Mouse (Mus musculus) heart, adult 8-10 months (tissue): ENCODE measurements around the gene Nsun4. TPM values are rescaled to one million over a fixed set of nuclear protein-coding genes. Genes with fewer than 3 reads are reported as not detected.

ENCODE experiments used
- DNase-seq: peaks from one replicate; pipeline ENCODE4 v3.0.0; 2022; ENCODE audit warnings: low spot score
- total RNA-seq, 4 experiments: library from RNA; stranded (reverse); gene quantifications; 2 replicates each; pipeline ENCODE4 v1.2.4; 2022

Gene Nsun4
- total RNA-seq, result 10 to 100 TPM; 30.3 to 34.5 (median 32.7) TPM

DNA sequence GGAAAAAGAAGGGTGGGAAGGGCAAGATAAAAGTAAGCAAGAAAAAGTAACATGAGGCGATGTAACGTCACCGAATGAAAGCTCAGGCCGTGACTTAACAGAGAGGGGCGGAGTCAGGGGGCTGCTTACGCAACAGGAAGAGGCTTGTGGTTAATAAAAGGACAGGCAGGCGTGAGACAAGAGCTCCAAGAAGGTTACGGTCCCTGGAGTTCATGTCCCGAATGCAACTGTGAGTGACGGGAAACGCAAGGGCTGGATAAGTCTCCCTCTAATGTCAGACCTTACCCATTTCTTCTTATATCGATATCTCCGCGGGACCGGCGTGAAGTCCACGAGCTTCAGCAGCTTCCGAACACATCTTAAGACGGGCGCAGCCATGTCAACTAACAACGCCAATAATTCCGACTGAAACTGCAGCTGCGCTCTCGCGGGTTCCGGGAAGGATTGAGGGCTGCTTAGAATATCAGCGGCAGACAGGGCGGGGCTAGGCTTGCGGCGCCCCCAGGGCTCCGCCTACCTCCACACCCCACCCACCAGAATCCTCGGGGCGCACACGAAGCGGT lies at the start of gene Nsun4:
TSS of gene Nsun4 (minus strand) at position 478 of the 563 bp plus-strand sequence.
- DNase-seq, result peak; percentile 91

- DNase-seq, result no peak
Measured at GRCm38 (mm10) chr4:116100959-116101358, 47.3 kb upstream of the Nsun4 start.

DNA sequence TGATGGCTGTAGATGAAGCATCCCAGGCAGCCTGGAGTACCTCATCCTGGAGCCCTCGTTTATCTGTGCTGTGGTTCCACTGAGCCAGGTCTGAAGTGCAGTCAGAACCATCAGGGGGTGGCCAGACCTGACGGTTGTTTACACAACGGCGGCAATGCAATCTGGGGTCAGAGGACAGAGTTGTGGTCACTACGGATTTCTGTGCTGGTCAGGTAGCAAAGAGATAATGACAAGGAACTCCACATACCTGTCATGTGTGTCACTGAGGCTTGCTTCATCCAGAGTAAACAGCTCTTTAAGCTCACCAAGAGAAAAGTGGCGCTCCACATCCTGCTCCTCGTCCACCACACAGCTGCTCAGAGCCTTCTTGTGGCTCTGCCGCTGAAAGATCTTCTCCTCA lies 43.5 kb upstream of the Nsun4 start:
- no peak for DNase-seq

- no peak for DNase-seq
Measured at GRCm38 (mm10) chr4:116096291-116096690, 42.6 kb upstream of the Nsun4 start.

GRCm38 (mm10) chr4:116088510-116089249 lies 35.0 kb upstream of the Nsun4 start:
- DNase-seq, result no peak

DNA sequence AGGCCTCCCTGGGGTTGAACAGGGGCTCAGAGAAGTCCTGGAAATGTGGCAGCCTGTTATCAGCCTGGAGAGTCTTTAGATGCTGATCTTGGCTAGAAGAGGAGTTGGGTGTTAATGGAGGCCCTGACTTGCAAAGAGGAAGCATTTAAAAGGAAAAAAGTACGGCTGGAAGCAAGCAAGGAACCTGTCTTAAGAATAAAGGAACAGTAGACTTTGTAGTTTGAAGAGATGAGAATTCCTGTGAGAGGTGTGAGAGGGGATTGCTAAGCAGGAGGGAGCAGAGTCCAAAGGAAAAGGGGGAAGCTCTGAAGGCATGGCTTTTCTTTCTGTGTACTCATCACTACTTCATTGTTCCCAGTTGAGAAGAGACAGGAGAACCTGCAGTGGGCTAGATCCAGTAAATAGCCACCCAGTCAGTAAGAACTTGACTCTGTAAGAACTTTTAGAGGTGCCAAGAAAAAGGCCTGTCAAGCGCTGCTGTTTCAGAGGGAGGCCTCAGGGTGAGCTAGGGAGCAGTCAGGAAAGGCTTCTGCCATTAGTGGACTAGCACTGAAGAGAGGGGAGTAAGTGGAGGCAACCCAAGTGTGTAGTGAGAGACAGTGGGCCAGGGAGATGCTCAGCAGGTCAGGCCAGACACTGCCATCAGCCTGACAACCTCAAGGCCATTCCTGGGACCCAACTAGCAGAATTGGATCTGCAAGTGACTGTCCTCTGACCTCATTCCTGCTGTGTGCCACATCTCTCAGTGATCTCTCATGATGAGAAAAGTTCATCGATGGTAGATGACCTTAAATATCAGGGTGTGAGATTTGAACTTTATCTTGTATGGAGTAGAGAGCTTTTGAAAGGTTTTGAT lies 23.8 kb upstream of the Nsun4 start:
- no peak for DNase-seq

GRCm38 (mm10) chr4:116076369-116077231 lies 22.9 kb upstream of the Nsun4 start:
- DNase-seq, result peak; percentile 28

- DNase-seq, result peak; percentile 64
Measured at GRCm38 (mm10) chr4:116075631-116076368, 22.1 kb upstream of the Nsun4 start.

DNA sequence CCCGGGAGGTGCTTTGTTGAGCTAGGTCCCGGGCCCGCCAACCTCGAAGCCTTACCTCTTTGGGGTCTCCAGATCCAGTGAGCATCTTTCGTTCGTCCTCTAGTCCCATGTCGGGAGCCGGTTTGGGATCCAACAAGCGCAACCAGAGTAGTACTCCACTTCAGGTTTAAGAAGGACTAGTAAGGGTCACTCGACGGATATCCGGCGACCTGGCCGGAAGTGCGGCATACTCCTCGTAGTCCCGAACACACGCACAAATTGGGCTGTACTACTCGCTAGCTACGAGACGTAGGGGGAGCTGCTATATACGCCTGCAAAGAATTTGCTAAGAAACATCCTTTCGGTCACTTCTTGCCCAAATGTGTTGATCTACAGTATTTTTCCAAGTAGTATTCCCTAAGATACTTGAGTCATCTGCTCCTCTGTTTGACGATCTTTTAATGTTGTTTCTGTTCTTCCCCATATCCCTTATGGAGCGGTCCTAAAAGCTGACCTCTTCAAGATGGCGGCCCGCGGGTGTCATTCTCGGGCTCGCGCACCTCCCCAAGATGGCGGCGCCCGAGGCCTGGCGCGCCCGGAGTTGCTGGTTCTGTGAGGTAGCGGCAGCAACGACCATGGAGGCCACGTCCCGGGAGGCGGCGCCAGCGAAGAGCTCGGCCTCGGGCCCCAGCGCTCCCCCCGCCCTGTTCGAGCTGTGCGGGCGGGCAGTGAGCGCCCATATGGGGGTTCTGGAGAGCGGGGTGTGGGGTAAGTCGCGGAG lies 21.4 kb upstream of the Nsun4 start, which contains the start of the genes Uqcrh and Lrrc41:
TSS of gene Uqcrh (minus strand) at position 211 of the 760 bp plus-strand sequence.
TSS of gene Lrrc41 (plus strand) at position 409 of the 760 bp plus-strand sequence.
- DNase-seq, result peak; percentile 93

- no peak for DNase-seq
Measured at GRCm38 (mm10) chr4:116074145-116074675, 20.5 kb upstream of the Nsun4 start.

DNA sequence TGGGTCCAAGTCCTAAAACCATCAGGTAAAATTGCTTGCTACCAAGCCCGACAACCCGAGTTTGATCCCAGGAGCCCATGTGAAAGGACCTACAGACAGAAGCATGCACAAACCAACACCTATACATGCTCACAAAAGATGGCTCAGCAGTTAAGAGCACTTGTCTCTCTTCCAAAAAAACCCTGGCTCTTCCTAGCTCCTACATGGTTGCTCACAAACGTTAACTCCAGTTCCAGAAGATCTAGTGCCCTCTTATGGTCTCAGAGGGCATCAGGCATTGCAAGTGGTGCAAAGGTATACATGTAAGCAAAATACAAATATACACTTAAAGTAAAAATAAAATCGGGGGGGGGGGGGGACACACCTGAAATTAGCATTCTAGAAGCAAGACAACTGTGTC lies 19.5 kb upstream of the Nsun4 start:
- DNase-seq, result no peak

DNA sequence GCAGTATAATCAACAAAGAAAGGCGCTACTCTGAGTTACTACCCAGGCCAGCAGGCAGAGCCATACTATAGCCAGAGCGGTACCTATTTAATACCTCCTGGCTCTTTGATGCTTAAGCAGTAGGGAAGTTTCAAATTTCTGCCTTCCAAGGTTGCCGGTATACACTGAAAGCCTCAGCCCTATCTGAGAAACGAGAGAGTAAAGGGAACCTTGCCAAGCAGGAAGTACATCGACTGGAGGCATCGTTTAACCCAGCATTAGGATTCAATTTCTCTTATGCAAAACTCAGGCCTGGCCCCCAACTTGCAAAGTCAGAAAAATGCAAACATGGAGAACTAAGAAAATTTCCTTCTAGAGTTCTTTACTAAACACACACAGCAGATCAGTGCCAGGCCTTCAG lies 16.4 kb upstream of the Nsun4 start:
- DNase-seq, result no peak

- no peak for DNase-seq
Measured at GRCm38 (mm10) chr4:116063855-116064254, 10.2 kb upstream of the Nsun4 start.

- DNase-seq, result no peak
Measured at GRCm38 (mm10) chr4:116059012-116059726, 5.5 kb upstream of the Nsun4 start.

DNA sequence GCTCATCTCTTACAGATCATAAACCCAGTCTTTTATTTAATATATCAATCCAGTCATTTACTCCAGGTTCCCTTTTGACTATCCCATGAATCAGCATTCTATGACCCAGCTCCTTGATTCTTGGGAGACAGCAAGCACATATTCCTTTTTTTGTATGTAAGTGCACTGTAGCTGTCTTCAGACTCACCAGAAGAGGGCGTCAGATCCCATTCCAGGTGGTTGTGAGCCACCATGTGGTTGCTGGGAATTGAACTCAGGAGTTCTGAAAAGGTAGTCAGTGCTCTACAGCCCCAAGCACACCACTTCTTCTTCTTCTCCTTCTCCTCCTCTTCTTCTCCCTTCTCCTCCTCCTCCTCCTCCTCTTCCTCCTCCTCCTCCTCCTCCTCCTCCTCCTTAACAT lies 3.9 kb upstream of the Nsun4 start:
- no peak for DNase-seq

DNA sequence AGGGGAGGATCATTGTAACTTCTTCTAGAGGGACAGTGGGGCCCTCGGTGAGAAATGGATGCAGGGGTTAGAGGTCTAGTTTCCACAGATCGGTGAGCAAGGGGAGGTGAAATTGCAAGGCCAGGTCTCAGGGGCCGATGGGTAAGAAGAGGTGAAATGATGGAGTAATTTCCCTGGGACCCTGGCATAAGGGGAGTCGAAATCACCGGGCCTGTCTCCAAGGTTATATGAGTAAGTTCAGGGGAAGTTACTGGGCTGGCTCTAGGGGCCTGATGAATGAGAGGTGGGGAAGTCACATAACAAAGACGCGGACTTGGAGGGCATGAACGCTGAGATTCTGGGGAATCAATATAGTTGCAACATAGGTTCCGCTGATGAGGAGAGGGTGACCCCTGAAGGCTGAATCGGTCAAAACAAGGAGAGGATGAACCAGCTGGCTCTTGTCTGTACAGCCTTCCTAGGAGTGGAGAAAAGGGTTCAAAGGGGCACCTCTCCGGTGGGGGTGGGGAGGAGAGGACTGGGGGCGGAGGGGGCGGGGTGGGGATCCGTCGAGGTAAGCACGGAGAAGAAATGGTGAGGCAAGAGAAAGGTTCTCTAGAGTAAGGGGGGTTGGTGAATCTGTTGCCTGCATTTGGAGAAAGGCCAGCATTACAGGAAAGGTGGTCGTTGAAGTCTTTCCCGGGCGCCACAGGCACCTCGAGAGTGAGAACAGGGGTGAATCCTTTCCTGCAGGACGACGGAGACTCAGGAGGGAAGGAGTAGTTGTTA lies 966 bp downstream of the Nsun4 start:
- DNase-seq, result no peak

- DNase-seq, result no peak
Measured at GRCm38 (mm10) chr4:116049211-116049610, 4.5 kb downstream of the Nsun4 start.
